Mouse (Mus musculus): Measurements from ENCODE around the gene Skap1. TPM values are rescaled to one million over a fixed set of nuclear protein-coding genes. Genes with fewer than 3 reads are reported as not detected.

The Skap1 gene
- total RNA-seq, 4 experiments from 2014 or later: 1.1 to 2.8 (median 2.3) TPM

- DNase-seq (ENCODE audit: low spot score in 2 of 2): no peak
Measured at GRCm38 (mm10) chr11:96743891-96744290, 279.5 kb downstream of the Skap1 start.

- DNase-seq (ENCODE audit: low spot score in 2 of 2): no peak
Measured at GRCm38 (mm10) chr11:96746648-96747047, 282.3 kb downstream of the Skap1 start.

- no peak for DNase-seq (ENCODE audit: low spot score in 2 of 2)
Measured at GRCm38 (mm10) chr11:96747555-96747954, 283.2 kb downstream of the Skap1 start.

- DNase-seq (ENCODE audit: low spot score in 2 of 2): no peak
Measured at GRCm38 (mm10) chr11:96755298-96755697, 290.9 kb downstream of the Skap1 start.

- no peak for DNase-seq (ENCODE audit: low spot score in 2 of 2)
Measured at GRCm38 (mm10) chr11:96757421-96757820, 293.0 kb downstream of the Skap1 start.

DNA sequence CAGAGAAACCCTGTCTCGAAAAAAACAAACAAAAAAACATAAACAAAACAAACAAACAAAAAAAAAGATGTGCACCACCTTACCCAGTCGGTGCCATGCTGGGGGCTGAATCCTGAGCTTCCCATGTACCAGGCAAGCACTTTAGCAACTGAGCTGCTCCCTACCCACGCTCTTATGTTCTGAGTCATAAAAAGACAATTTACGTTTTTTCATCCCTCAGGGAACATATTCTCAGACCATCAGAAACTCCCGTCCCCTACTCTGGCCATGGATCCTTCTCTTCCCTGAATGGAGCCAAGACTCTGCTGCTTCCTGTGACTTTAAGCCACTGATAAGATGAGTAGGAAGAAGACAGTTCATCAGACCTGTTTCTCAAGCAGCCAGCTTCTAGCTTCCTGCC, 294.0 kb downstream of the Skap1 start:
- DNase-seq (ENCODE audit: low spot score in 2 of 2): no peak

GRCm38 (mm10) chr11:96760042-96760441, 295.6 kb downstream of the Skap1 start:
- DNase-seq (ENCODE audit: low spot score in 2 of 2): peak in 1 of 2 experiments; percentile 37

GRCm38 (mm10) chr11:96761984-96762383, 297.6 kb downstream of the Skap1 start:
- DNase-seq (ENCODE audit: low spot score in 2 of 2): no peak

- peak in 1 of 2 experiments; percentile 43 for DNase-seq (ENCODE audit: low spot score in 2 of 2)
Measured at GRCm38 (mm10) chr11:96762742-96763470, 298.5 kb downstream of the Skap1 start.

GRCm38 (mm10) chr11:96764511-96765350, 300.3 kb downstream of the Skap1 start:
- no peak for DNase-seq (ENCODE audit: low spot score in 2 of 2)

DNA sequence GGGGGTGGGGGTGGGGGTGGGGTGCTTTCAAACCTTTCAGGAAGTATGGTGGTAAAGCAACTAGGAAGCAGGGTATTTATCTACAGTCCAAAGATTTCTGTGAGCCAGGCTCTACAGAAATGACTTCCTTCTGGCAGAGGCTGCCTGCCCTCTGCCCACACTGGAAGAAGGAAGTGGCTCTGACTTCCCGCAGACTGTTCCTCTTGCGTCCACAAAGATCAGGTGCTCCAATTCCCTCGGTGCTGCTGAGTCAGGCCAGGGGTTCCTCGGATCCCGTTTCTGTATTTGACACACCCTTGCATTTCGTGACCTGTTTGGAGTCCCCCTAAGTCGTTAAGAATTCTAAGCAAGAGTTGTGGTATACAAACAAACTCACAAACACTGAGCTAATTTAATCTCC, 301.3 kb downstream of the Skap1 start:
- DNase-seq (ENCODE audit: low spot score in 2 of 2): no peak

DNA sequence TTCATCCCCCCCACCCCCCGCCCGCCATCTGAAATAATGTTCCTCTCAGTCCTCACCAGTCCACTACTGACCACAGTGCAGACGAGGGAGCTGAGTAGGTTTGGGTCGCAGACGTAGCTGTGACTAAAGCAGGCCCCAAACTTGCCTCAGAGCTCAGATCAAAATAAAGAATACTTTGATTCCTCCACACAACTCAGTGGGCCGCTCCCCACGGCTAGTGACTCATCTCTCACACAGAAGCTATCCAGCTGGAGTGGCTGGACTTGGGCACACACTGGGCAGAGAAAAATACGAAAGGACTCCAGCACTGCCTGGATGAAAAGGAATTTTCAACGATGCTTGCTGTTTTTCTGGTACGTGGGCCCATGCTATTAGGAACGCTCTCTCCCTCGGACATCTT, 302.2 kb downstream of the Skap1 start:
- no peak for DNase-seq (ENCODE audit: low spot score in 2 of 2)

DNA sequence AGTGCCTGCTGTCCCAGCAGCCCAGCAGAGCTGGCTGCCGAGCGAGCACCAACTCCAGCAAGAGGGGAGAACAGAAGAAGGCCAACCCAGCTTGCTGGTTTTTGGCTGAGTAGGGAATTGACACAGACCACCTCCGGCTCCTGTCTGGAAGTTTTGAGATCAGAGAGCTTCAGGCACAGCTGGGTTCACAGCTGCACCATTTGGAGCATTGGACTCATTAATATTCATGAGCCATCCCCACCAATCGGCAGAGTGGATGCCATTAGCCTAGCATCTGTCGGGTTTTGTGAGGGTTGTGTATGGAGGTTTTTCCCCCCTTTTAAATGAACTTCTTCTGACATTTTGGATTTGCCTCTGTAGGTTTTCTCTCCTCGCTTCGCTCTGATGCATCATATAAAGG, 302.7 kb downstream of the Skap1 start:
- DNase-seq (ENCODE audit: low spot score in 2 of 2): peak in 1 of 2 experiments; percentile 36

GRCm38 (mm10) chr11:96768240-96768639, 303.8 kb downstream of the Skap1 start:
- no peak for DNase-seq (ENCODE audit: low spot score in 2 of 2)

GRCm38 (mm10) chr11:96771274-96771975, 307.0 kb downstream of the Skap1 start:
- DNase-seq (ENCODE audit: low spot score in 2 of 2): no peak

DNA sequence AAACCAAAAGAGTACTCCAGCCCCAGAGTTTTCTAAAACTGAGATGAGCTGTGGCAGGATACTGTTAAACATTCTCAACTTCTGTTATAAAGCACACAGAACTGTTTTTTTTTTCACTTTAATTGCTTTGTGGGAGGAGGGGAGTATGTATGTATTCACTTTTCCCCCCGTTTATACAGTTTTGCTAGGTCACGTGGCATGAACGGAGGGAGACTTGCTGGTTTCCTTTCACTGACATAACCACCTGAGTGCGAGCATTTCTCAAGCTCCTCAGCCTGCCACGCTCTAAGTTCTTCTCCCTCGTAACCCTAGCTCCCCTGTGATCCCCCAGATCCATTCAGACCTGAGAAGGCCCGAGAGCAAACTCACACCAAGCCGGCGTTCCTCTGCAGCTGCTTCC, 308.0 kb downstream of the Skap1 start:
- DNase-seq (ENCODE audit: low spot score in 2 of 2): no peak

GRCm38 (mm10) chr11:96774536-96774935, 310.1 kb downstream of the Skap1 start:
- DNase-seq (ENCODE audit: low spot score in 2 of 2): no peak

- DNase-seq (ENCODE audit: low spot score in 2 of 2): no peak
Measured at GRCm38 (mm10) chr11:96775063-96775462, 310.7 kb downstream of the Skap1 start.

GRCm38 (mm10) chr11:96775665-96776064, 311.3 kb downstream of the Skap1 start:
- DNase-seq (ENCODE audit: low spot score in 2 of 2): no peak

DNA sequence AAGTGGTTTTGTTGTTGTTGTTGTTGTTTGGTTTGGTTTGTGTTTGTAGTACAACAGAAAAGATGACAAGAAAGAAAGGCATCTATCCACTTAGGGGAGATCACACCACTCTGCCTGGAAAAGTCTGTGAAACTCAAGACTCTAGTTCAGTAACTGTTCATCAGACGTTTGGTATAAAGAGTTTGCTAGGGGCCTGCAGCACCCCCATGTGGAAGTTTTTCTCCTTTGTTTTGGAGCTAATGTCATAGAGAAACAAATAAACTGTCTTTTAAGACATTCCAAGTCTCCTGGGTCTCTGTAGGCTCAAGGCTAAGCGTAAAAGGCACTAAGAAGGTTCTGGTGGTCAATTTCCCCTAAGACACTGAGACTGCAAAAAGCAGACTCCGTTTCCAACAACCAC, 311.7 kb downstream of the Skap1 start:
- DNase-seq (ENCODE audit: low spot score in 2 of 2): no peak

DNA sequence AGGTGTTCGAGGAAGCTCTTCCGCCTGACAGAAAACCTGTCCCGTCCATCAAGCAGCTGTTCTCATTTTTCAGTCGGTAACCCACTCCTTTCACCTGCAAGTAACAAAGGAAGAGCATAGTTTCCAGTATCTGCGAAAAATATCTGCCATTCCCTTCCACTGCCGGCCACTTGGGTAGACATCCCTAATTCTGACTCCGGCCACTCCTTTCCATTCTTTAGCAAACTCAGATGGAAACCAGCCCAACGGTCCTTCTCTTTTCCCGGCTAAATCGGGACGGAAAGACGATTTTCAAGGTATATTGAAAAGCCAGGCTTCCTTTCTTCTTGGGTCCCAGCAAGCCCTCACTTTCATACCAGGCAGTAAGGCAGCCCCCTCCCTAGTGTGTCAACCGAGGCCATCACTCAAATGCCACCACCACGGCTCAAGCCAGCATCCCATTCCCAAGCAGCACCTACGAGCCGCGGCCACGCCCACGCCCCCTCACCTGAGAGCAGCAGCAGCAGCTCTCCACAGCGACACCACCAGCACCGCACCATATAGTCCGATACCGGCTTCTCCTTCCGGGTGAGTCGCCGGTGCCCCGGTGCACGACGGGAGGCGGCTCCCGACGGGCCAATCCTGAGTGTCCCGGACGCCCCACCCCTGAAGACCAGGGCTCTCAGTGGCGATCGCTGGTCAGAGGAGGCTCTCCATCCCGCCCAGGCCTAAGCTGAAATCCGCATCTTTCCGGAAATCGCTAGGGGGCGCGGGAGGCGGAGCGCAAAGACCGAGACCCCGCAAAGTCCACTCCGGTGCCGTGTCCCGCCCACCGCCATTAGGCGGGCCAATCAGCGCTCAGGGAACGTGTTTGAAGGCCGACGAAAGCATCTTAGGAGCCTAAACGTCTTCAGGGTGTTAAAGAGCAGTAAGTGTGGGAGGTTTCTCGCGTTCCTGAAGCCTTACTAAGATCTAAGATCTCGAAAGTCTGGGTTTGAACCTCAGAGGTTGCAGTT, 312.9 kb downstream of the Skap1 start, which contains the start of gene Snx11:
TSS of gene Snx11 (minus strand) at position 592 of the 995 bp plus-strand sequence.
- peak; percentile 99 for DNase-seq (ENCODE audit: low spot score in 2 of 2)
